Mouse (Mus musculus): ENCODE data around the gene Nmrk1.

DNA sequence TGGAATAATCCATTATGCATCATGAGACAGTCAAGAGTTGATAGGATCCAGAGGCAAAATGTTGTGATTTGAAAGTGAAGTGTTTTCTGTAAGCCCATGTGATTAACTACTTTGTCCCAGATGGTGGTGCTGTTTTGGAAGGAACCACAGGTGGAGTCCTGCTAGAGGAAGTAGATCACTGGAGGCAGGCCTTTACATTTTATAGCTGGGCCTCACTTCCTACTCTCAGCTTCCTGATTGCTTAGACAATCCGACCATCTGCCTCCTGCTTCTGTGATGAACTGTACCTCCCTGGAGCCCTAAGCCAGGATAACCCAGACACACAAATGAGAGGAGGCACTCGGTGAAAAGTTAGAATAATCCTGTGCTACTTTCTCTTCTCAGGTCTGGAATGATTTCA, 32.2 kb downstream of the Nmrk1 start:
- no peak for TF ChIP-seq CTCF (IDR thresholded peaks at IDR 0.05; ENCODE audit: extremely low read depth, insufficient read depth, insufficient read length, insufficient replicate concordance)
- no peak for TF ChIP-seq POLR2A (IDR thresholded peaks at IDR 0.05; ENCODE audit: low read depth, low read length)

All from spleen, adult 2 months (tissue).